ENCODE assay signal across 8 mouse cellular contexts in the genomic region with DNA sequence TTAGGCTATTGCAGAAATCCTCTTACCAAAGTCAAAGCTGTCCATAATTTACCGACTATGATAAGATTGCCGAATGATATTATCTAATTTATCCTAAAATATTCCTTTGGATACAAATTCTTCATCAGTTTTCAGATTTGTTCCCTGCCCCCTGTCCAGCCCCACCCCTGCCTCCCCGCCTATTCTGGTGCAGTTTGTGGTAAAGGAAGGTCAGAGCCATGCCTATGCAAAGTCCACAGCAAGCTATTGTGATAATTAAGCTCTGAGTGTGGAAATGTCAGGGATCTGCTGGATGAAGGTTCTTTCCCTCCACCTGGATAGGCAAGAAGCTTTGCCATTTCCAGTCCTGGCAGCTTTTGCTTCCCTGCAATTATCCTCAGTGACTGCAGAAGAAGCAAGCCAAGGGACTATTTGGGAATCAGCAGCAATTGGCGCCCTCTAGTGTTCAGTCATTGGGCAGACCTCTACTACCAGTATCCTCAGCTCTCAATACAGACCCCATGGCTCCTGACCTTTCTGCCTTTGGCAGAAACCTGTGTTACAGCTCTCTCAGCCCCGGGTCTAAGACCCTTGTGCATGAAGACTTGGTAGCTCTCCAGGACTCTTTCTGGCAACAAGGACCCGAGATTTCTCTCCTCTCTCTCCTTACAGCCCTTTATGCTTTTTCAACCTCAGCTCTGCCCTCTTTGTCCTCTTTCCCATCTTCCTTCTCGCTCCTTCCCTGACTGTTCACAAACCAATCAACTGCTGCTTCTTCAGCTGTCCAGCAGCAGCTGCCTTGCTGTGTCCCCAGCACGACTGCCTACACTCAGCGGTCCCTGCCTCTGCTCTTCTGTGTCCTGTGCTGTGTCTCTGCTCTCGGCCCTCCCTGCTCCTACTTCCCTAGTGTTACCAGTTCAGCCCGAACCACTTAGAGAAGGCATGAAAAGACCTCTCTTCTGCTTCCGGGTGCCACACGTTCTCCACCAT. TPM values are rescaled to one million over a fixed set of nuclear protein-coding genes. Genes with fewer than 3 reads are reported as not detected.
DNase-seq lines count a peak whose midpoint lies in the region; ATAC-seq and TF ChIP-seq lines count a peak whose summit lies in the region.
"Not testable (repeated sequence)": the region's sequence is repeated elsewhere in the genome, so short reads cannot be mapped to it uniquely, and the experiment has no call there.

No protein-coding gene starts in this region.

- H3K27me3 ChIP-seq in C2C12 (ENCODE audit: control insufficient read depth, insufficient read depth, insufficient read length); forebrain, embryonic 12.5 days; liver, embryonic 12.5 days (replicated peaks); myocyte (ENCODE audit: control insufficient read depth, insufficient read depth, insufficient read length); splenic B cell, adult 2 months (ENCODE audit: control insufficient read depth, insufficient read depth, low read length, poor library complexity, severe bottlenecking): not testable (repeated sequence)

- H3K4me2 ChIP-seq in forebrain, embryonic 12.5 days; liver, embryonic 12.5 days: not testable (repeated sequence)
- H3K4me2 ChIP-seq in myocyte (ENCODE audit: low read depth) = peak overlapping the region; percentile 45

- intact Hi-C loops in heart, postnatal 14 days (cut with DNase I) = loop anchor here (2.0 kb wide), 1 partner anchor 125 kb away; no protein-coding TSS in a partner anchor

- not testable (repeated sequence) for H3ac ChIP-seq in C2C12 (ENCODE audit: control insufficient read depth, insufficient read length, low read depth); myocyte (ENCODE audit: control insufficient read depth, insufficient read length)

- not testable (repeated sequence) for H3K9me3 ChIP-seq in forebrain, embryonic 12.5 days; liver, embryonic 12.5 days (replicated peaks)

- not testable (repeated sequence) for H3K9ac ChIP-seq in forebrain, embryonic 12.5 days; liver, embryonic 12.5 days

- peak; percentile 27 for TF ChIP-seq CTCF in C2C12 (IDR thresholded peaks at IDR 0.05; ENCODE audit: control insufficient read depth, insufficient read depth, insufficient read length)

- 57% methylated on average over 13 of the region's 13 CpGs for WGBS in forebrain, embryonic 12.5 days
- WGBS in liver, embryonic 12.5 days (ENCODE audit: insufficient replicate concordance) = 46% methylated on average over 13 of the region's 13 CpGs

- not testable (repeated sequence) for H3K79me2 ChIP-seq in C2C12 (ENCODE audit: control insufficient read depth, insufficient read depth); myocyte (ENCODE audit: control insufficient read depth, insufficient read depth)

- not testable (repeated sequence) for H3K79me3 ChIP-seq in C2C12 (ENCODE audit: low read depth)

- peak; percentile 13 for DNase-seq in c-Kit-positive CD71-positive TER-119-negative erythroid progenitor cells, embryonic 14.5 days (ENCODE audit: low read depth)
- peak; percentile 29 to 56 for DNase-seq in heart, postnatal 14 days
- peak; percentile 53 to 60 for DNase-seq in kidney, postnatal 36 days
- peak; percentile 63 for DNase-seq in splenic B cell, adult 2 months (ENCODE audit: low read depth, low spot score)

- H3K4me3 ChIP-seq in C2C12 (ENCODE audit: insufficient read depth, poor library complexity, severe bottlenecking); forebrain, embryonic 12.5 days (replicated peaks); liver, embryonic 12.5 days; myocyte: not testable (repeated sequence)

- TF ChIP-seq POLR2A in myocyte (IDR thresholded peaks at IDR 0.05; ENCODE audit: insufficient read length, low read depth) = not testable (repeated sequence)

- H3K36me3 ChIP-seq in C2C12 (ENCODE audit: control insufficient read depth, insufficient read depth); forebrain, embryonic 12.5 days (replicated peaks); liver, embryonic 12.5 days; myocyte (ENCODE audit: control insufficient read depth, insufficient read depth); splenic B cell, adult 2 months (ENCODE audit: control insufficient read depth, insufficient read depth, low read length, poor library complexity, severe bottlenecking): not testable (repeated sequence)

- H3K27ac ChIP-seq in forebrain, embryonic 12.5 days = not testable (repeated sequence)
- H3K27ac ChIP-seq in liver, embryonic 12.5 days = peak overlapping the region; percentile 54; the same call in 1 of the 2 replicates

- H3K4me1 ChIP-seq in forebrain, embryonic 12.5 days; liver, embryonic 12.5 days: not testable (repeated sequence)

- ATAC-seq in forebrain, embryonic 12.5 days (ENCODE audit: low FRiP score) = peak; percentile 88
- ATAC-seq in liver, embryonic 12.5 days = peak; percentile 63

RNA-seq across cellular contexts. Expression of gene Klrb1a, which starts 6.7 kb away (rescaled TPM):
- polyA plus RNA-seq in C2C12 (2012; fragmentation: generic; extraction: Trizol) = not detected
- polyA plus RNA-seq in forebrain, embryonic 12.5 days (2016; fragmentation: Nextera tagmentation; extraction: Ambion mirVana) = not detected in 2 replicates
- total RNA-seq in heart, postnatal 14 days (2021) = not detected
- polyA plus RNA-seq in liver, embryonic 12.5 days (2016; fragmentation: Nextera tagmentation; extraction: Ambion mirVana) = 0.12 TPM in 1 of 2 replicates, not detected in the other
- polyA plus RNA-seq in myocyte (2012; fragmentation: generic; extraction: Trizol) = 0.29 TPM

RNA-seq across cellular contexts. Expression of gene Clec2h, which starts 32.1 kb away (rescaled TPM):
- polyA plus RNA-seq in C2C12 (2012; fragmentation: generic; extraction: Trizol) = not detected
- polyA plus RNA-seq in forebrain, embryonic 12.5 days (2016; fragmentation: Nextera tagmentation; extraction: Ambion mirVana) = not detected in 2 replicates
- total RNA-seq in heart, postnatal 14 days (2021) = under 1 TPM; 0.22 to 0.60 TPM
- not detected in 2 replicates for polyA plus RNA-seq in liver, embryonic 12.5 days (2016; fragmentation: Nextera tagmentation; extraction: Ambion mirVana)
- not detected for polyA plus RNA-seq in myocyte (2012; fragmentation: generic; extraction: Trizol)

RNA-seq across cellular contexts. Expression of gene A2ml1, which starts 48.6 kb away (rescaled TPM):
- polyA plus RNA-seq in C2C12 (2012; fragmentation: generic; extraction: Trizol) (not detected), myocyte (2012; fragmentation: generic; extraction: Trizol) (not detected)
- polyA plus RNA-seq in forebrain, embryonic 12.5 days (2016; fragmentation: Nextera tagmentation; extraction: Ambion mirVana) = 0.57 and 1.2 TPM in 2 replicates
- total RNA-seq in heart, postnatal 14 days (2021) = not detected
- polyA plus RNA-seq in liver, embryonic 12.5 days (2016; fragmentation: Nextera tagmentation; extraction: Ambion mirVana) = 1.4 and 1.7 TPM in 2 replicates

Comparison
In these comparisons a context has a peak if more than half of its experiments do, and no peak if none do; other contexts are left out.
1. DNase-seq: peak in every context shown above with its lines; median percentile 63 in splenic B cell, adult 2 months; 56 in kidney, postnatal 36 days; 42 in heart, postnatal 14 days; 13 in c-Kit-positive CD71-positive TER-119-negative erythroid progenitor cells, embryonic 14.5 days.